Mouse (Mus musculus): Measurements from ENCODE around the gene Apela. TPM values are rescaled to one million over a fixed set of nuclear protein-coding genes. Genes with fewer than 3 reads are reported as not detected.

The Apela gene
- polyA plus RNA-seq, 1 experiment from 2014 or later = 1.7 TPM

- no peak for ATAC-seq
- H3K27ac ChIP-seq = no peak overlapping the region
- no peak overlapping the region for H3K4me3 ChIP-seq (replicated peaks)
- no peak overlapping the region for H3K9ac ChIP-seq (replicated peaks)
- no peaks in the 10 kb centered on the region for H3K9me3 ChIP-seq
- no peak overlapping the region for H3K4me2 ChIP-seq (replicated peaks)
- no peaks in the 10 kb centered on the region for H3K36me3 ChIP-seq
- no peaks in the 10 kb centered on the region for H3K4me1 ChIP-seq (replicated peaks)
- WGBS = 96% methylated on average over 3 of the region's 3 CpGs
- H3K27me3 ChIP-seq = no peaks in the 10 kb centered on the region
These were observed 16.4 kb upstream of the Apela start for GRCm38 (mm10) chr8:65053554-65053953.

GRCm38 (mm10) chr8:65047801-65048200 lies 10.7 kb upstream of the Apela start:
- no peak overlapping the region for H3K9ac ChIP-seq (replicated peaks)
- no peak for ATAC-seq
- H3K4me3 ChIP-seq (replicated peaks) = no peak overlapping the region
- H3K27me3 ChIP-seq = no peaks in the 10 kb centered on the region
- H3K4me2 ChIP-seq (replicated peaks) = no peak overlapping the region
- no peaks in the 10 kb centered on the region for H3K36me3 ChIP-seq
- 84% methylated on average over 4 of the region's 4 CpGs for WGBS
- H3K27ac ChIP-seq = no peak overlapping the region
- no peaks in the 10 kb centered on the region for H3K9me3 ChIP-seq
- no peaks in the 10 kb centered on the region; the same call in 1 of the 2 replicates for H3K4me1 ChIP-seq (replicated peaks)

GRCm38 (mm10) chr8:65047193-65047592 lies 10.1 kb upstream of the Apela start:
- H3K27me3 ChIP-seq = no peaks in the 10 kb centered on the region
- no peak overlapping the region for H3K4me2 ChIP-seq (replicated peaks)
- no peak for ATAC-seq
- H3K9ac ChIP-seq (replicated peaks) = no peak overlapping the region
- H3K4me1 ChIP-seq (replicated peaks) = no peaks in the 10 kb centered on the region; the same call in 1 of the 2 replicates
- H3K9me3 ChIP-seq = no peaks in the 10 kb centered on the region
- H3K36me3 ChIP-seq = no peaks in the 10 kb centered on the region
- WGBS = 90% methylated on average over 4 of the region's 4 CpGs
- no peak overlapping the region for H3K4me3 ChIP-seq (replicated peaks)
- H3K27ac ChIP-seq = no peak overlapping the region

- Histone ChIP-seq H3K4me3 (replicated peaks) (no peak overlapping the region), H3K36me3 (no peaks in the 10 kb centered on the region), H3K9me3 (no peaks in the 10 kb centered on the region), H3K4me1 (replicated peaks) (no peaks in the 10 kb centered on the region; the same call in 1 of the 2 replicates), H3K9ac (replicated peaks) (no peak overlapping the region), H3K27me3 (no peaks in the 10 kb centered on the region), H3K27ac (no peak overlapping the region), H3K4me2 (replicated peaks) (no peak overlapping the region)
- ATAC-seq = no peak
- 30% methylated on average over 5 of the region's 5 CpGs for WGBS
These were observed 9.4 kb upstream of the Apela start for GRCm38 (mm10) chr8:65046565-65046964.

GRCm38 (mm10) chr8:65034136-65034535 lies 3.0 kb downstream of the Apela start:
- H3K9me3 ChIP-seq = no peaks in the 10 kb centered on the region
- no peak for ATAC-seq
- H3K4me2 ChIP-seq (replicated peaks) = no peak overlapping the region
- no peak overlapping the region for H3K27ac ChIP-seq
- H3K4me3 ChIP-seq (replicated peaks) = no peak overlapping the region
- no peaks in the 10 kb centered on the region for H3K36me3 ChIP-seq
- H3K27me3 ChIP-seq = peaks cover 3% of the 10 kb centered on the region; the same call in 1 of the 2 replicates
- no peak overlapping the region for H3K9ac ChIP-seq (replicated peaks)
- peaks cover 19% of the 10 kb centered on the region for H3K4me1 ChIP-seq (replicated peaks)
- WGBS = 40% methylated on average over 2 of the region's 2 CpGs

- Histone ChIP-seq H3K27ac (no peak overlapping the region), H3K4me1 (replicated peaks) (peaks cover 19% of the 10 kb centered on the region), H3K9me3 (no peaks in the 10 kb centered on the region), H3K27me3 (no peaks in the 10 kb centered on the region; the same call in 1 of the 2 replicates), H3K36me3 (no peaks in the 10 kb centered on the region), H3K9ac (replicated peaks) (no peak overlapping the region), H3K4me3 (replicated peaks) (no peak overlapping the region), H3K4me2 (replicated peaks) (no peak overlapping the region)
- WGBS = 84% methylated on average over 13 of the region's 13 CpGs
- ATAC-seq = no peak
These were observed 4.1 kb downstream of the Apela start for GRCm38 (mm10) chr8:65033056-65033455.

- no peak overlapping the region for H3K9ac ChIP-seq (replicated peaks)
- no peak overlapping the region for H3K27ac ChIP-seq
- peaks cover 13% of the 10 kb centered on the region for H3K4me1 ChIP-seq (replicated peaks)
- WGBS = 100% methylated on average over 1 of the region's 1 CpGs
- no peaks in the 10 kb centered on the region for H3K9me3 ChIP-seq
- ATAC-seq = no peak
- no peak overlapping the region for H3K4me3 ChIP-seq (replicated peaks)
- H3K36me3 ChIP-seq = no peaks in the 10 kb centered on the region
- no peaks in the 10 kb centered on the region; the same call in 1 of the 2 replicates for H3K27me3 ChIP-seq
- H3K4me2 ChIP-seq (replicated peaks) = no peak overlapping the region
These were observed 5.0 kb downstream of the Apela start for GRCm38 (mm10) chr8:65032107-65032506.

- 0 out of 2 replicates have a peak, but pooled peaks have one; percentile 22 for ATAC-seq
- Histone ChIP-seq H3K4me3 (replicated peaks) (no peak overlapping the region), H3K4me1 (replicated peaks) (peaks cover 8% of the 10 kb centered on the region), H3K9me3 (no peaks in the 10 kb centered on the region), H3K36me3 (no peaks in the 10 kb centered on the region), H3K27me3 (no peaks in the 10 kb centered on the region; the same call in 1 of the 2 replicates), H3K27ac (no peak overlapping the region), H3K9ac (replicated peaks) (no peak overlapping the region), H3K4me2 (replicated peaks) (no peak overlapping the region)
- WGBS = 83% methylated on average over 4 of the region's 4 CpGs
These were observed 6.2 kb downstream of the Apela start for GRCm38 (mm10) chr8:65030735-65031485.

GRCm38 (mm10) chr8:65029776-65030175 lies 7.4 kb downstream of the Apela start:
- Histone ChIP-seq H3K4me1 (replicated peaks) (no peaks in the 10 kb centered on the region), H3K4me3 (replicated peaks) (no peak overlapping the region), H3K9me3 (no peaks in the 10 kb centered on the region), H3K27ac (no peak overlapping the region), H3K27me3 (no peaks in the 10 kb centered on the region), H3K36me3 (no peaks in the 10 kb centered on the region), H3K4me2 (replicated peaks) (no peak overlapping the region), H3K9ac (replicated peaks) (no peak overlapping the region)
- WGBS = 92% methylated on average over 4 of the region's 4 CpGs
- no peak for ATAC-seq

- Histone ChIP-seq H3K36me3 (no peaks in the 10 kb centered on the region), H3K4me1 (replicated peaks) (no peaks in the 10 kb centered on the region), H3K27me3 (no peaks in the 10 kb centered on the region), H3K9me3 (no peaks in the 10 kb centered on the region), H3K4me3 (replicated peaks) (no peak overlapping the region), H3K9ac (replicated peaks) (no peak overlapping the region), H3K27ac (no peak overlapping the region), H3K4me2 (replicated peaks) (no peak overlapping the region)
- ATAC-seq = no peak
- 73% methylated on average over 12 of the region's 12 CpGs for WGBS
These were observed 8.0 kb downstream of the Apela start for GRCm38 (mm10) chr8:65028959-65029686.

GRCm38 (mm10) chr8:65022485-65022884 lies 14.7 kb downstream of the Apela start:
- WGBS = 53% methylated on average over 8 of the region's 8 CpGs
- H3K4me1 ChIP-seq (replicated peaks) = no peaks in the 10 kb centered on the region
- H3K27ac ChIP-seq = no peak overlapping the region
- H3K4me2 ChIP-seq (replicated peaks) = no peak overlapping the region
- ATAC-seq = 0 out of 2 replicates have a peak, but pooled peaks have one; percentile 40
- H3K9ac ChIP-seq (replicated peaks) = no peak overlapping the region
- H3K27me3 ChIP-seq = no peaks in the 10 kb centered on the region
- no peaks in the 10 kb centered on the region for H3K36me3 ChIP-seq
- no peak overlapping the region for H3K4me3 ChIP-seq (replicated peaks)
- no peaks in the 10 kb centered on the region for H3K9me3 ChIP-seq

GRCm38 (mm10) chr8:65018423-65018822 lies 18.7 kb downstream of the Apela start, which contains the start of the genes Trim61 and Trim60:
TSS of gene Trim61 (minus strand) at chr8:65018523.
TSS of gene Trim60 (minus strand) at chr8:65018584.
- Histone ChIP-seq H3K27ac (no peak within 1 kb of the TSS), H3K9me3 (no peaks in the 10 kb centered on the region), H3K9ac (replicated peaks) (no peak within 1 kb of the TSS), H3K27me3 (no peaks in the 10 kb centered on the region), H3K4me3 (replicated peaks) (no peak within 1 kb of the TSS), H3K4me2 (replicated peaks) (no peak within 1 kb of the TSS), H3K4me1 (replicated peaks) (no peaks in the 10 kb centered on the region), H3K36me3 (no peaks in the 10 kb centered on the region)
- no peak for ATAC-seq
- WGBS = 89% methylated on average over 8 of the region's 8 CpGs

All from midbrain, embryonic 13.5 days (tissue).